Mouse (Mus musculus) brain, embryonic 14.5 days (tissue): ENCODE data around the gene Hddc3.
"Not testable (repeated sequence)": the region's sequence is repeated elsewhere in the genome, so short reads cannot be mapped to it uniquely, and the experiment has no call there.

Source experiments
- CTCF ChIP-seq: fragments of 200-500 bp; IDR thresholded peaks from 2 replicates; pipeline ENCODE4 v1.5.1; 2012; ENCODE audit warnings: inconsistent platforms, mild to moderate bottlenecking, moderate library complexity, borderline replicate concordance; ENCODE audit not compliant: insufficient read depth, insufficient read length; ENCODE audit errors: extremely low read depth
- POLR2A ChIP-seq: fragments of 200-500 bp; IDR thresholded peaks from 2 replicates; pipeline ENCODE4 v1.6.1; 2012; ENCODE audit warnings: mild to moderate bottlenecking, inconsistent platforms, borderline replicate concordance; ENCODE audit not compliant: poor library complexity, insufficient read depth, insufficient read length, severe bottlenecking; ENCODE audit errors: extremely low read depth

DNA sequence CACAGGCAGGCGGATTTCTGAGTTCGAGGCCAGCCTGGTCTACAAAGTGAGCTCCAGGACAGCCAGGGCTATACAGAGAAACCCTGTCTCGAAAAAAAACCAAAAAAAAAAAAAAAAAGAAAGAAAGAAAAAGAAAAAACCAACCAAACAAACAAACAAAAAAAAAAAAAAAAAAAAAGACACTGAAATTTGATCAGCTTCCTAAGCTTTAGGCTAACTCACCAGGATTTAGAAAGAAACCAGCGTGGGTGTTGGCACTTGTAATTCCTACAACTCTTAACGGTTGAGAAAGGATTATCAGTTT is 18.1 kb upstream of the Hddc3 start:
- TF ChIP-seq POLR2A, CTCF: not testable (repeated sequence)
